Mouse (Mus musculus) CH12F3 (cell line): ENCODE measurements around the gene Jaml.
"Not testable (repeated sequence)": the region's sequence is repeated elsewhere in the genome, so short reads cannot be mapped to it uniquely, and the experiment has no call there.

Source experiments
- in situ Hi-C: fragments of 300-500 bp; cut with MboI; formaldehyde crosslinking; loops from 2 replicates; pipeline ENCODE4 v1.14.3; 2020; ENCODE audit warnings: low sequenced_read_pairs

Gene Jaml

GRCm38 (mm10) chr9:45079011-45079410, at the start of gene Jaml:
Jaml (plus strand) TSS chr9:45079183.
- in situ Hi-C loops: no loop called here

GRCm38 (mm10) chr9:45030341-45030740, 48.6 kb upstream of the Jaml start:
- in situ Hi-C loops: no loop called here

- in situ Hi-C loops: no loop called here
Measured at GRCm38 (mm10) chr9:45032261-45032660, 46.7 kb upstream of the Jaml start.

GRCm38 (mm10) chr9:45034526-45034925, 44.5 kb upstream of the Jaml start:
- in situ Hi-C loops: no loop called here

DNA sequence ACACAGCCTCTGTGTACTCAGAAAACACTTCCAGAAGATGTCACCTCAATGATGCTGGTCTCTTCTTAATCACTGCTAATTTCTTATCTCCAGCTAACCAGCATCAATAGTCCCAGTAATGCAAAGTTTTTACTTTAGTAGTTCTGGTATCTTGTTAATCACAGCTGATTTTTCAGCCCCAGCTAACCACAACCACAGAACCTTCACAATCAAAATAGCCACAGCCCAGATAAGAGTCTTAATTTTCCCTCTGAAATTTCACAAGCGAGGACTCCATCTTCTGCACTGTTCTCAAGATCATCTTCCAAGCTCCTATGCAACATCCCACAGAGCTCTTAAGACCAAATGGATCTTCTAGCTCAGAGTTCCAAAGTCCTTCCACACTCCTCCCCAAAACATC, 41.2 kb upstream of the Jaml start:
- in situ Hi-C loops: not testable (repeated sequence)

DNA sequence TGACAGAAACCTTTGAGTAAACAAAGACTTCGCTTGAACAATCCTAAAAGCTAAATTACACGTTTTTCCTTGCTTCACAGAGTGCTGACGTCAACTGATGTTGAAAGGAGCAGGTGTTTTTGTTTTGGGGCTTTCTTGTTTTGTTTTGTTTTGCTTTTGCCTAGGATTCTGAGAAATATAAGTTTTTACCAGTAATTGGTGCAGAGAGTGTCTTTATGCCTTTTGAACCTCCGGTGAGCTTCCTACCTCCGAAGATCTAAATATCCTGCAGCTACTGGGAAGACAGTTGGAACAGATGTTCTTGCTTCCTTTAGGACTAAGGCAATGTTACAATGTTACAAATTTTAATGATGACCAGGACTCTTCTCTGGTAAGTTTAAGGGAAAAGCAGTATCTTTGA, 39.5 kb upstream of the Jaml start, which contains the start of gene Mpzl2:
Mpzl2 (plus strand) TSS at position 301 of the 400 bp plus-strand sequence.
- in situ Hi-C loops: no loop called here

DNA sequence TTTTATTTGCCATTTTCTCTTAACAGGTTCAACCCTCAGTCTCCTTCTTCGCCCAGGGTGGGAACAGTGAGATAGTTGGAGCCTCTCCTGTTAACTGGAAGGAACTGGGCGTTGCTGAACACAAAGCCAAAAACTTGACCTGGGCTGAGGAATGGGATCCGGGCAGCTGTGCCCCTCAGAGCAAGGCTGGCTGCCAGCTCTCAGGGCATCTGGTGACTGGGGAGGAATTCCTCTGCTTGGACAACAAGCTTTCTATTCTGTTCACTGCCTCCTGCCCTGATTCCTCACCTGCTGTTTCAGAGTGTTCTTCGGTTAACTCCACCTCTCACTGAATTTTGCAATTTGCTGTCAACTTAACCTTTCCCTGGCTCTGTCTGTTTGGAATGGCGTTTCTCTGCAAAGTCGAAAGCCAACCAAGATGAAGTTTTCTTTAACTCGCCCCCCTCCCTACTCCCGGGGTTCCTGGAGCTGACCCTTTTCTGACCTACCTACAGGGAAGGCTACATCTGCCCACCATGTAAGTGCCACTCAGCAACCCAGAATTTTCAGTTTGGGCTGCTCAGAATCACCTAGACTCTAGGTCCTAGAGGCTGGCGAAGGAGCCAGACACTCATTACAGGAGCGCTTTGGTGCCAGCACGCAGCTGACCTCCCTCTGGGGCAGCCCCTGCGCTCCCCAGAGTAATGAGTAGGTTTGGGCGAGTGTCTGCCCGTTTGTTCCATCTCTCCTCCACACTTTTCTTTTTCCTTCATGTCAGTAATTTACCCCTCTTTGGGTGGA, 38.7 kb upstream of the Jaml start:
- in situ Hi-C loops: no loop called here

GRCm38 (mm10) chr9:45041131-45041838, 37.7 kb upstream of the Jaml start:
- in situ Hi-C loops: no loop called here

DNA sequence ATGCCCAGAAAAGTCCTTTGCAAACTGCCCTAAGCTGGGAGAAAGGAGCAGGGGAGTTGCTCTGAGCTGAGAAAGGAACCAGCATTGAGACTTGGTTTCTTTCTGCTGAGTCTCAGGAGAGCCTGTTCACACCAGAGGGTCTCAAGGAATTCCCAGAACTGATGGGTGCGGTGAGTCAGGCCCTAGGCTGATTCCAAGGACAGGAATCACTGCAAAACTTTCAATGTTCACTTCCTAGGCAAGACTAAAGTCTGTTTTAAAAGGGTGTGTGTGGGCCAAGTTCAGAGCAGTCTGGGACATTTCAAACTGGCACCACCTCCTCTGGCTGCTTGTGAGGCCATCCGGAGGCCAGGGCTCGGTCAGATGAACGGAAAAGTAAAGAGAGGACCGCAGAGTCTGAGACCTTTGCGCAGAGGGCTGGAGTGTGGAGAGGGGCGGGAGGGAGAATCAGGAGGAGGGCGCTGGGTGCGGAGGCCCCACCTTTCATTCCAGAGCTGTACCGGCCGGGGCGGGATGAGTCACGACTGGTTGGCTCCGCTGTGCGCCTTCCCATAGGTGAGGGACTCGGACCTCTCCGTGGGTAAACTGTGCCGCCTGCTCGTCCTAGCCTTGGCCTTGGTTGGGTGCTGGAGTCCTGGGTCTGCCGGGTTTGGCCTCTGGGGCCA, 36.8 kb upstream of the Jaml start:
- in situ Hi-C loops: no loop called here

GRCm38 (mm10) chr9:45042947-45043346, 36.0 kb upstream of the Jaml start:
- in situ Hi-C loops: no loop called here

GRCm38 (mm10) chr9:45046973-45047372, 32.0 kb upstream of the Jaml start:
- in situ Hi-C loops: no loop called here

GRCm38 (mm10) chr9:45048511-45048910, 30.5 kb upstream of the Jaml start:
- in situ Hi-C loops: no loop called here

- in situ Hi-C loops: no loop called here
Measured at GRCm38 (mm10) chr9:45049731-45050130, 29.3 kb upstream of the Jaml start.

DNA sequence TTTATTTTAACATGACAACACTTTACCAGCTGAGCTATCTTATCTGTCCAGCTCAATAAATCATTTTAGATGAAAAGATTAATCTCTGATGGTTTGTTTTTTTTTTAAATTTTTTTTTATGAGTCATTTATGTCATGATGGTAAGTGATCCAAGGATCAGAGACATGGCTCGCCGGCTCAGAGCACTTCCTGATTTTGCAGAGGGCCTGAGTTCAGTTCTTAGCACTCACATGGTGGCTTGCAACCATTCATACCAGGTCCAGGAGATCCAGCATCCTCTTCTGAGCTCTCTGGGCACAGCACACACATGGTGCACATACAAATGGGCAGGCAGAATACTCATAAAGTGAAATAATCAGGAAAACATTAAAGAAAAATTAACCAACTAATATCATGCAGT, 28.7 kb upstream of the Jaml start:
- in situ Hi-C loops: no loop called here

DNA sequence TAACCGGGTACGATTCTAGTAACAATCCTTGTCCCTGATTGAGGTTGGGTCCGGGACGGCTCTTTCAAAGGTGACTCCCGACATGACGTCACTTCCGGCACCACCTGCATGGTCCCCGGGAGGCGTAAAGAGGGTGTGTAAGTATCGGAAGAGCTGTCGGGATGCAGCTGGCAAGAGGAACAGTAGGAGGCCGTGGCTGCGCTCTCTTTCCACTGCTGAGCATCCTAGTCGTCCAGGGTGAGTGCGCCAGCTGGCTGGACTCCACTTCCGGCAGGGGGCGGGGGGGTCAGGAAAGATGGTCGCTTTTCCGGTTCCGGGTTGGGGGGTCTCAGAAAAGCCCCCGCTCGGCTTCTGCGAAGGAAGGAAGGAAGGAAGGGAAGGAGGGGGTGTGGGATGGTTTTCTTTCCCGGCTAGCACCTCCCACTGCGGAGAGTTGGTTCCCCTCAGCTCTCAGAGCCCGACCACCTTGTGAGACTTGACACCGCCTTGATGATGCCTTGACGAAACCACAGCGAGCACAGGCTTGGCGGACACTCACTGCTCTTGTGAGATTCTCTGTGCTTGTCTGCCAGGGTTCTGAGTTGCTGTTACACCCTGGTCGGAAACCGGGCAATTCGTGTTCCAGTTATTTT, 23.8 kb upstream of the Jaml start, which contains the start of gene Mpzl3:
Mpzl3 (plus strand) TSS at position 105 of the 632 bp plus-strand sequence.
- in situ Hi-C loops: no loop called here

GRCm38 (mm10) chr9:45058304-45058940, 20.6 kb upstream of the Jaml start:
- in situ Hi-C loops: no loop called here

DNA sequence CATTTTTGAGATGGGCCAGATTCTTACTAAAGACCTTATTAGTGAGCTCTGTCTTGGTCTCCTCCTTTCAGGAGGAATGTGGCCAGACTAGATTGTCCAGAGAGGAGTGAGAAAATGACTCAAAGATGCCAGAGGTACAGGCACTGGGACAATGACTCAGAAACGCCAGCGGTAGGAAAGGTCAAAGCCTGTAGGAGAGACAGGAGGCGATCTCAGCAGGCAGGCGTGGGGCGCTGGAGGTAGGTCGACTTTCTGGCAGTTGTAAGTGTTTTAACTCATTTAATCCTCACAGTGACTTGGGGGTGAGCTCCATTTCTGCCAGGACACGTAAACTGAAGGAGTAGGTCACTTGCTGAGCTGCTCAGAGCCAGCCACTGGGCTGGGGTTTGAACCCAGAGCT, 18.8 kb upstream of the Jaml start:
- in situ Hi-C loops: no loop called here

GRCm38 (mm10) chr9:45062677-45063076, 16.3 kb upstream of the Jaml start:
- in situ Hi-C loops: no loop called here

GRCm38 (mm10) chr9:45064421-45064820, 14.6 kb upstream of the Jaml start:
- in situ Hi-C loops: no loop called here

DNA sequence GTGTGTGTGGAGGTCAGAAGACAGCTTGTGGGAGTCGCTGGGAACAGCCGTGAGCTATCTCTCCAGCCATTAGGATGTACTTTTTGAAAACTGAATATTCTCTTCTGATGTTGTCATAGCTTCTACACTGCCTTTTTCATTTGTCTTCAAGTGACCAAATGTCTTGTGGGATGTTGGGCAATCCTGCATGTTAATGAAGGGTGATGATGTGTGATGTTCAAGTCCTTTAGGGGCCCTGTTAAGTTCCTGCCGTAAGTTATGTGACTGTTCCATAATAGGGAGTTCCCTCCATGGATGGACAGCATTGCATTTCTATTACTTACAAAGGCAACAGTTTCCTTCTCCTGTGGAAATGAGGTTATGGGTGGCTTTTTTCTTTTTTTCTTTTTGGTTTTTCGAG, 12.2 kb upstream of the Jaml start:
- in situ Hi-C loops: no loop called here

GRCm38 (mm10) chr9:45071800-45072199, 7.2 kb upstream of the Jaml start:
- in situ Hi-C loops: no loop called here
